Mouse (Mus musculus) T-helper 17 cell (primary cell): ENCODE measurements around the gene Nat8f6.
"Not testable (repeated sequence)": the region's sequence is repeated elsewhere in the genome, so short reads cannot be mapped to it uniquely, and the experiment has no call there.

ENCODE experiments used
- in situ Hi-C, 2 experiments: fragments of 300-600 bp; cut with MboI, MseI; formaldehyde crosslinking; loops; 1 replicate in 1 of 2; 2 replicates in 1 of 2; pipeline ENCODE4 v1.15.1; 2025; ENCODE audit warnings: high pct_unique_total_duplicates in 2 of 2

The Nat8f6 gene

DNA sequence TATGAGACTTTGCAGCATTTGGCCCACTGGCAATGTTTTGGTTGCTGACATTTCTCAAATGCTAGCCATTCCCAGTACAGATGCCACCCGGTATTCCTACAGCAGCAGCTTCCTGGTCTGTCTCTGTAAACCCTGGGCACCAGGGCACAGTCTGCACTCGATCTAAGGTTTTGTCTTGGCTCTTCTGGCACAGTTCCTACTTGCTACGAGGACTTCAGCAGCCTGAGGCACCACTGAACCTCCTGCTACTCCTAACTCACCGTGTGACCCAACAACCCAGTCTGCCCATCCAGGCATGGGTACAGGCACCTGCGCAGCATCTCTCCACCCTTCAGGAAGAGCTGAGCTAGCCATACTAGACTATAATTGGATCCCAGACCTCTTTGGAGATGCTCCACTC lies 15.3 kb upstream of the Nat8f6 start:
- in situ Hi-C loops: not testable (repeated sequence)

DNA sequence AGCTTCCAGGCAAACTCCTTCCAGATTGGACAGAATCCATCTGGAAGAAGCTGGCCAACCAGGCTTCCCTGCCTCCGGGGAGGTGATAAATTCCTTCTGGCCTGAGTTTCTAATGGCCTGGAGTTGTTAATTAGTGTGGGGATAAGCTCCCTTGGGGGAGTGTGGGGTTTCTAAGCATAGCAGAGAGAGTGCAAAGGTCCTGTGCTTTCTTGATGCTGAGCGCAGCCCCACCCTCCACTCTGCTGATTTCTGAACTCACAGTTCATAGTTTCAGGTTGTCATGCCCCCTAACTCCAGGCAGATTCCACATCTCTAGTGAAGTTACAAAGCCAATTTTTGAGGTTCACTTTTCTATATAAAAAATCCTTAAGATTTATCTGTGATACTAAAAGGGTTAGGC lies 14.3 kb upstream of the Nat8f6 start:
- in situ Hi-C loops: not testable (repeated sequence)

DNA sequence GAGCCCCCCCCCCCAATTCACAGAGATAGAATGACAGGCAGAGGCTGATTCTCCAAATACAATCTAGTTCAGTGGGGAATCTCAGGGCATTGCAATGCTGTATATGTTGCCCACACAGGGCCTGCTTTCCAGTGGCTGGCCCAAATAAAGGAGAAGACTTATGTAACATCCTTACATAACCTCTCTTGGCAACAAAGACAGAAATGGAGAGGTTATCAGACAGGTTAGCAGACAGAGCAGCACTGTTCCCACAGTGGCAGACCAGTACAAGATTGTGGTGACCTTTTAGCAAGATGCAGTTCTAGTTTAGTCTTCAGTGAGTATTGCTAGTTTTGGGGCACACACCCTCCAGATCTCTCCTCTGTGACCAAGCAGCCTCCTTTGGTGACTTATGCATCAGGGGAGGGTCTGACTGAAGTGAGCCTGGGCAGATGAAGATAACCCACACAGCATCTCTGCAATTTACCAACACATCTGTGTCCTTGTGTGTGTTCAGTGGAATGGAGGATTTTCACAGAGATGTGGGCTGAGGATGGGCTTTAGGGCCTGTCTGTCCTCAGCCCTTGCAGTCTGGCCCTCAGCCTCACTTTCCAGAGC lies 13.8 kb upstream of the Nat8f6 start:
- in situ Hi-C loops: loop anchor here in 1 of 2 experiments (5.0 kb wide), 2 partner anchors 63 to 173 kb away; no protein-coding TSS in a partner anchor

DNA sequence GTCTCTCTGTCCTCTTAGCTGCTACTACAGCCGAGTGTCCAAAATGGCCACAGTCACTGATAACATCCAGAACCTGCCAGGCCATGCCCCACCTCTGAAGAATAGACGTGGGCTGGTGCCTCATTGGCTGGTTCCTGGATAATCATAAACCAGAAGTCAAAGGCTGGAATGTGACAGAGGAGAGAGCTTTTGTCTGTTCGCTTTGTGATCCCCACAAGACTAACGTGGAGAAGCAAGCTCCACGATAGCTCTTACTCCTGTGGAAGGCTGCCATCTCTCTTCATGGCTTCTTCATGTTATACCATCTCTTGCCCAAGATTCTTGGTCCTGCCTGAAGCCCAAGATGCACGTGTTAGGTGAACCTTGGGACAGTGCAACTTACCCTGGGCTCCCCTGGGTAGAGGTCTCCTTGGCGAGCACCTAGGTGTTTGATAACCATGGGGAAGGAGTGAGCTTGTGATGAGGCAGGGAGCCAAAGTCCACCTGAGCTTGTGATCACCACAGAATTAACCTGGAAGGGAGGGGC lies 11.1 kb upstream of the Nat8f6 start, which contains the start of gene Nat8:
TSS of gene Nat8 (minus strand) at position 287 of the 526 bp plus-strand sequence.
- in situ Hi-C loops: loop anchor here in 1 of 2 experiments (5.0 kb wide), 2 partner anchors 65 to 175 kb away; no protein-coding TSS in a partner anchor

DNA sequence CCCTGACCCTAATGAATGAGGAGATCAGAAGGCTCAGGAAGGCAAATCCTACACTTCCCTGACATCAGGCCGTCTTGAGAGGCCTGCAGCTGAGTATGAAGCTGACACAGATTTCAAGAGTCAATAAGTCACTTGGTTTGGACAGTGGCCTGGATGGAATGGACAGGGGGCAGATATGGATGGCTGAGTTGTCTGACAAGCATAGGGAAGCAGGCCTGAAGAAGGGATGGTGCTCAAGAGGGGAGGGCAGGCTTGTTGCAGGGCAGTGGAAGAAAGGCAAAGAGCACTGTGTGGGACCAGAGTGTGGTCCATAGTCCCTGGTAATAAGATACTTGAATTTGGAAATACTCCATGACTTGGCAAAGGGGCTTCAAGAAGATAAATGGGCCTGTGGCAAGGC lies 8.7 kb upstream of the Nat8f6 start:
- in situ Hi-C loops: loop anchor here in 1 of 2 experiments (5.0 kb wide), 1 partner anchor 163 kb away; no protein-coding TSS in a partner anchor

DNA sequence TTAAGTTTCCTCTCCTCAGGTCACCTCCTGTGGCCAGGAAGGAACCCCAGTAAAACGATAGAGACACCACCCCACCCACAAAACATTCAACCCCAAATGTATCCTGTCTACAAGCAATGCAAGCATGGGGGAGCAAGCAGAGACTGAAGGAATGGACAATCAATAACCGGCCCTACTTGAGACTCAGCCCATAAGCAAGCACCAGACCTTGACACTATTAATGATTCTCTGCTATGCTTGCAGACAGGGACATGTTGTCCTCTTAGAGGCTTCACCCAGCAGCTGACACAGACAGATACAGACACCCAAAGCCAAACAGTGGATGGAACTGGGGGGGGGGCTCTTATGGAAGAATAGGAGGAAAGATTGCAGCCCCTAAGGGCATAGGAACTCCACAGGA lies 5.1 kb upstream of the Nat8f6 start:
- in situ Hi-C loops: loop anchor here in 1 of 2 experiments (5.0 kb wide), 1 partner anchor 166 kb away; no protein-coding TSS in a partner anchor

DNA sequence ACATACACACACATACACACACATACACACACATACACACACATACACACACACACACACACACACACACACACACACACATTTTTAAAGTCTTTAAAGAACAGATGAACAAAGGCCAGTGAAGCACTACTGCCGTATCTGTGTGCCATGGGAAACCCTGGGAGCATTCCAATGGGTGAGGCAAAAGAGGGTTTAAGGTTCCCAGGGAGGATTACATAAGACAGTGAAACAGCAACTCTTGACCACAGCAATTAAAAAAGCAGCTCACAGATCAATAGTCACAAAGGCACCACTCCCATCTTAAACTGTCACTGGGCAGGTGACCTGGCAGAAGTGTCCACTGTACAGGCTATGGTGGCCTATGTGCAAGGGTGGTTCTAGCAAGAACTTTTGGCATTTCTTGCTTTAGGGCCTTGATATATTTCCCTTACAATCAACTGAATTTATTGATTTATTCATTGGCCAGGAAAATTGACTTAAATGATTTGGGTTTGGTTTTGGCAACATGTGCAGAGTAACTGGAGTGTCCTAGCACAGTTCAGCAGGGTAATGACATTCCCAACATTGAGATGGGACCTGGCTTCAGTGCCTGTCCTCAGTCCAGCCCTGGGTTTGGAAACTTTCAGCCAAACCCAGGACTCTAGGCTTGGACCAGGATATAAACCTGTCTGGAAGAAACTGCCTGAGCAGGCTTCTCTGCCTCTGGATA lies 2.8 kb upstream of the Nat8f6 start:
- in situ Hi-C loops: no loop called here

DNA sequence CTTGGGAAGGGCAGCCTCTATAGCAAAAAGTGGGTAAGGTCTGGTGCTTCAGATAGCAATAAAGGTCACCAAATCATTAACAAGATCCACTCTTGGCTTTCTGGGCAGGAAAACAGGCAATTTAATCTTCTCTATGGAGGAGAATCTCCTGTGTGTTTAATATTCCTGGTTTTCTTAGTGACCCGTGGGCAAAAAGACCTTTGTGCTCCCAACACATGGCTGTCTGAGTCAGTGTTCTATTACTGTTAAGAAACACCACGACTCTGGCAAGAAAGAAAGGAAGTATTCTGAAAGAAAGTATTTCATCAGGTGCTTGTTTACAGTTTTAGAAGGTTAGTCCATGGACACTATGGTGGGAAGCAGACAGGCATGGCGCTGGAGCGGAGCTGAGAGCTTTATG lies 1.5 kb upstream of the Nat8f6 start:
- in situ Hi-C loops: no loop called here

DNA sequence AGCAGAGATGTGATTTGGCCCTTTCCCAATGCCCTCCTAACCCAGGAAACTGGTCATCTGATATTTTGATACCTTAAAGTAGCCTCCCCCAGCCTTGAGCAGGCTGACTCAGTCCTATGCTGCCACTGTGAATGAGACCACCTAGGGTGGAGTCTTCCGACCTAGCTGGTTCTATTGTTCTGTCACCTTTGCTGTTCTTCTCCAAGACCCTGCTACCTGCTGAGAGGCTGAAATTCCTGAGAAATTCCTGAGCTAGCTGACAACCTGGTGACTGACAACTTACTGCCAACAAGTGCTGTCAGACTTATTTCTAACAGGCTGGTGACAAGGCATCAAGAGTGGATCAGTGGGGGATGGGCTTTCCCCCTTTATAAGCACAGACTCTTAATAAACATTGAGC lies 2.4 kb downstream of the Nat8f6 start:
- in situ Hi-C loops: no loop called here

DNA sequence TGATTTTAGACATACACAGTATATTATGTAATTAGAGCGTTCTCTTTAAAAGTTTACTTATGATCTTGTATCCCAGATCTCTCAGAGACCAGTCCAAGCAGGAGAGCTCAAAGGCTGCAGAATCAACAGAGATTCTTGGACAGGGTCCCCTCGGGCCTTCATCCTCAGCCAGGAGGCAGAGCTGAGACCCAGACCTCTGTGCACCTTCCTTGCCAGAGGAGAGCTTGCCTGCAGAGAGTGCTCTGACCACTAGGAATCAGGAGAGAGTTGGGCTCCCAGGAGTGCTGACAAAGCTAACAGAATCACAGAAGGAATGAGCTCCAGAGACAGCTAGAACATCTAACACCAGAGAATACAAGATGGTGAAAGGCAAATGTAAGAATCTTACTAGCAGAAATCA lies 7.4 kb downstream of the Nat8f6 start:
- in situ Hi-C loops: loop anchor here in 1 of 2 experiments (5.0 kb wide), 1 partner anchor 51 kb away; no protein-coding TSS in a partner anchor

DNA sequence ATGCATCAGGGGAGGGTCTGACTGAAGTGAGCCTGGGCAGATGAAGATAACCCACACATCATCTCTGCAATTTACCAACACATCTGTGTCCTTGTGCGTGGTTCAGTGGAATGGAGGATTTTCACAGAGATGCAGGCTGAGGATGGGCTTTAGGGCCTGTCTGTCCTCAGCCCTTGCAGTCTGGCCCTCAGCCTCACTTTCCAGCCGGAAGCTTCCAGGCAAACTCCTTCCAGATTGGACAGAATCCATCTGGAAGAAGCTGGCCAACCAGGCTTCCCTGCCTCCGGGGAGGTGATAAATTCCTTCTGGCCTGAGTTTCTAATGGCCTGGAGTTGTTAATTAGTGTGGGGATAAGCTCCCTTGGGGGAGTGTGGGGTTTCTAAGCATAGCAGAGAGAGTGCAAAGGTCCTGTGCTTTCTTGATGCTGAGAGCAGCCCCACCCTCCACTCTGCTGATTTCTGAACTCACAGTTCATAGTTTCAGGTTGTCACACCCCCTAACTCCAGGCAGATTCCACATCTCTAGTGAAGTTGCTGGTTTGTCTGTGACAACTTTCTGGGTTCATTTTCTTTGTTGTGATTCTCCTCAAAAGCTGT lies 9.7 kb downstream of the Nat8f6 start:
- in situ Hi-C loops: loop anchor here in 1 of 2 experiments (5.0 kb wide), 1 partner anchor 49 kb away; no protein-coding TSS in a partner anchor

DNA sequence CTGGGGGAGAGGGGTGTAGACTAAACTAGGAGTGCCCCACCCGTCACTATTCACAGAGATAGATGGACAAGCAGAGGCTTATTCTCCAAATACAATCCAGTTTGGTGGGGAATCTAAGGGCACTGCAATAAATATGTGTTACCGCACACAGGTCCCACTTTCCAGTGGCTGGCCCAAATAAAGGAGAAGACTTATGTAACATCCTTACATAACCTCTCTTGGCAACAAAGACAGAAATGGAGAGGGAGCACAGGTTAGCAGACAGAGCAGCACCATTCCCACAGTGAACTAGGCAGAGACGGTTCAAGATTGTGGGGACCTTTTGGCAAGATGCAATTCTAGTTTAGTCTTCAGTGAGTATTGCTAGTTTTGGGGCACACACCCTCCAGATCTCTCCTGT lies 10.2 kb downstream of the Nat8f6 start:
- in situ Hi-C loops: loop anchor here in 1 of 2 experiments (5.0 kb wide), 1 partner anchor 48 kb away; no protein-coding TSS in a partner anchor

DNA sequence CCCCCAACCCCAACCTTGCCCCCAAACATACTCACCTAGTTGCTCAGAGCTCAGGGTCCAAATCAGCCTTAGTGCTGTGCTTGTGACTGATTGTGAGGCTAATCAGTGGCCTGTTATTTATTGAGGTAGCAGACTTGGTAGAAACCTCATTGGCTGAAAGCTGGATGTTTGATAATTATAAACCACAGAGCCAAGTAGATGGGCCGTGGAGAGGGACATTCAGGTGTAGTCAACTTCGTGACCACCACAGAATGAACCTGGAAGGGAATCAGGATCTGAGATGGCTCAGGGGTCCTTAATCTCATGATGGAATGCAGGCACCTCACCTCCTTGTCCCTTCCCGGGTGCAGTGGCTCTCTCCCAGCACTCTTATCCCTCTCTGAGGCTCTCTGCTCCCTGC lies 11.0 kb downstream of the Nat8f6 start:
- in situ Hi-C loops: loop anchor here in 1 of 2 experiments (5.0 kb wide), 1 partner anchor 47 kb away; no protein-coding TSS in a partner anchor

DNA sequence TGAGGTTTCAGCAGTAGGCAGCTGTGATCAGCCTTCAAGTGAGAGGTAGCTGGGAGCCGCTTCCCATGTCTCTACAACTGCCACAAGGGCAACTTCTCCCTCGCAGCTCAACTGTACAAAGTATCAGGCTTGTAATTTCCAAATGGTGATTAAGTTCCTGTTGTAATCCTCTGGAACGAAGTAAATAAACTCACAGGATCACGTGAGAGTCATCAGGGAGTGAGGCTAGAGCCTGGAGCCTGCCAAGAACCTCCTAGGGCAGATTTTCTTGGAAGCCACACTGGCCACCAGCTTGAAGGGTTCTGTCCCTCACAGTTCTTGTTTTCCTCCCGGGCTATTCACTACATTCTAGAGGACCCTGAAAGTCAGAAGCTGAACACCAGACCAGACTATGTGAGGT lies 17.6 kb downstream of the Nat8f6 start:
- in situ Hi-C loops: loop anchor here (5.0 kb wide), 2 partner anchors 46 to 101 kb away; no protein-coding TSS in a partner anchor

DNA sequence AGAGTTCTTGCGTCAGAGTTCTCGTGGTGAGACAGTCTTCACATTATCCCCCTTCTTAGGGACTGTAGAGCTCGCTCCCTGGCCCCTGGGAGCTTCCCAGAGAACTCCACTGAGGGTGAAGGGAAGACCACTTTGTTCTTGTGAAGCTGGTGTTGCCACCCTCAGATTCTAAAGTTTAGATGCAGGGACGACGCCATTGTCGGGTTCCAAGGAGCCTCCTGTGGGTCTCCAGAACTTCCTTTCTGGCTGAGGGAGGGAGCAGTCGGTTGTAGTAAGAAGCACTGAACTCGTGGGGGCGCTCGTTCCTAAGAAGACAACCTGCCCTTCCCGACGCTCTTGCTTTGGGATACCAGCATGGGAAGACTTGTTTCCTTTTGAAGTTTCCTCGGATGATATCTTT lies 55.2 kb downstream of the Nat8f6 start, which contains the start of gene Nat8f3:
TSS of gene Nat8f3 (minus strand) at position 223 of the 400 bp plus-strand sequence.
- in situ Hi-C loops: not testable (repeated sequence)

DNA sequence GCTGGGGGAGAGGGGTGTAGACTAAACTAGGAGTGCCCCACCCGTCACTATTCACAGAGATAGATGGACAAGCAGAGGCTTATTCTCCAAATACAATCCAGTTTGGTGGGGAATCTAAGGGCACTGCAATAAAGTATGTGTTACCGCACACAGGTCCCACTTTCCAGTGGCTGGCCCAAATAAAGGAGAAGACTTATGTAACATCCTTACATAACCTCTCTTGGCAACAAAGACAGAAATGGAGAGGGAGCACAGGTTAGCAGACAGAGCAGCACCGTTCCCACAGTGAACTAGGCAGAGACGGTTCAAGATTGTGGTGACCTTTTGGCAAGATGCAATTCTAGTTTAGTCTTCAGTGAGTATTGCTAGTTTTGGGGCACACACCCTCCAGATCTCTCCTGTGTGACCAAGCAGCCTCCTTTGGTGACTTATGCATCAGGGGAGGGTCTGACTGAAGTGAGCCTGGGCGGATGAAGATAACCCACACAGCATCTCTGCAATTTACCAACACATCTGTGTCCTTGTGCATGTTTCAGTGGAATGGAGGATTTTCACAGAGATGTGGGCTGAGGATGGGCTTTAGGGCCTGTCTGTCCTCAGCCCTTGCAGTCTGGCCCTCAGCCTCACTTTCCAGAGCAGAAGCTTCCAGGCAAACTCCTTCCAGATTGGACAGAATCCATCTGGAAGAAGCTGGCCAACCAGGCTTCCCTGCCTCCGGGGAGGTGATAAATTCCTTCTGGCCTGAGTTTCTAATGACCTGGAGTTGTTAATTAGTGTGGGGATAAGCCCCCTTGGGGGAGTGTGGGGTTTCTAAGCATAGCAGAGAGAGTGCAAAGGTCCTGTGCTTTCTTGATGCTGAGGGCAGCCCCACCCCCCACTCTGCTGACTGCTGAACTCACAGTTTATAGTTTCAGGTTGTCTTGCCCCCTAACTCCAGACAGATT lies 57.4 kb downstream of the Nat8f6 start:
- in situ Hi-C loops: loop anchor here in 1 of 2 experiments (5.0 kb wide), 1 partner anchor 49 kb away; no protein-coding TSS in a partner anchor

DNA sequence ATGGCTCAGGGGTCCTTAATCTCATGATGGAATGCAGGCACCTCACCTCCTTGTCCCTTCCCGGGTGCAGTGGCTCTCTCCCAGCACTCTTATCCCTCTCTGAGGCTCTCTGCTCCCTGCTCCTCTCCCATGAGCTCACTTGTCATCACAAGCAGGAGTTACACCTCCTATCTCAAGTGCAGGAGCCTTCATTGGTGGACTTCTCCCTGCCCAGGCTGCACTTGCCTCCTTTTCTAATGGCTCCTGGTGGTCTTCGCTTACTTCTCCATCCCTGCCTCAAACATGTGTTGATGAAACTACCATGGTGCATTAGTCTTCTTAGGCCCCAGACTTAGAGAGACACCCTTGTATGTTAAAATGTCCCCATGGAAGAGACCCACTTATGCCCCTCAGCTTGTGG lies 58.1 kb downstream of the Nat8f6 start:
- in situ Hi-C loops: loop anchor here in 1 of 2 experiments (5.0 kb wide), 1 partner anchor 50 kb away; no protein-coding TSS in a partner anchor
